Mouse (Mus musculus): ENCODE data around the gene Gm6526. TPM values are rescaled to one million over a fixed set of nuclear protein-coding genes. Genes with fewer than 3 reads are reported as not detected.

The Gm6526 gene
- 0.22 TPM for polyA plus RNA-seq (2017; shearing (Covaris generic))

DNA sequence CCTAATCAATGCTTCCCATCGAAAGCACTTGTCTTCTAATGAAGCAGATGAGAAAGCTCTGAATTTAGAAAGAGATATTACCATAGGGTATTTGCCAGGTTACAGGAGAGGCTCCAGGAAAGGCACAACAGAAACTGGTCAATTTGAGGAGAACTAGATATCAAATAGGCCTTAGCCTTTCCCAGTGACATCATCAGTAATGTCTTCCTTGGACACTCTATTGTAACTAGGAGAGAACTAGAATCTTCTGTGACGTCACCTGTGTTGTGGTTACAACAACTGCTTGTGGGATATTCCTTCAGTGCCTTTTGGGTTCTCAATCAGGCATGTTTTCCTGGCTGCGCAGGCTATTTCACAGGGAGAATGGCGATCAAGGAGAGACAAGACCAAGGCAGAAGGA lies at the start of gene Gm6526:
Gm6526 (plus strand) TSS at position 301 of the 400 bp plus-strand sequence.

DNA sequence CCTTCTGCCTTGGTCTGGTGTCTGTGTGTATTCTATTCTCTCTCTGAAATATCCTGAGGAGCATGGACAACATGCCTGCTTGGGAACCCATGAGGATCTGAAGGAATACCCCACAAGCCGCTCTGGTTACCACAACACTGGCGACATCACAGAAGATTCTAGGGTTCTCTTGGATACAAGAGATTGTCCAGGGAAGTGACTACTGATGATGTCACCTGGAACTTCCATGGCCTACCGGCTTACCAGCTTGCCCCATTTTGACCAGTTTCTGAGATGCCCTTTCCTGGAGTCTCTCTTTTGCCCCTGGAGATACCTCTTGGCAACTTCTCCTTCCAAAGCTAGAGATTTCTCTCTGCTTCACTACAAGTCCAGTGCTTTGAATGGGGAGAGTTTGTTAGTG lies 20.3 kb upstream of the Gm6526 start, which contains the start of gene Gm16506:
Gm16506 (minus strand) TSS at position 101 of the 400 bp plus-strand sequence.

DNA sequence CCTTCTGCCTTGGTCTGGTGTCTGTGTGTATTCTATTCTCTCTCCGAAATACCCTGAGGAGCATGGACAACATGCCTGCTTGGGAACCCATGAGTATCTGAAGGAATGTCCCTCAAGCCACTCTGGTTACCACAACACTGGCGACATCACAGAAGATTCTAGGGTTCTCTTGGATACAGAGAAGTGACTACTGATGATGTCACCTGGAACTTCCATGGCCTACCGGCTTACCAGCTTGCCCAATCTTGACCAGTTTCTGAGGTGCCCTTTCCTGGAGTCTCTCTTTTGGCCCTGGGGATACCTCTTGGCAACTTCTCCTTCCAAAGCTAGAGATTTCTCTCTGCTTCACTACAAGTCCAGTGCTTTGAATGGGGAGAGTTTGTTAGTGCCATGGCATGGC lies 37.0 kb downstream of the Gm6526 start, which contains the start of gene Gm8180:
Gm8180 (minus strand) TSS at position 101 of the 400 bp plus-strand sequence.

Other genes starting within 250 kb of the Gm6526 start
- not detected for gene Gm5799, start 204.3 kb upstream of the Gm6526 start, polyA plus RNA-seq (2017; shearing (Covaris generic))
- not detected for gene Gm17654, start 168.7 kb upstream of the Gm6526 start, polyA plus RNA-seq (2017; shearing (Covaris generic))
- not detected for gene Gm10375, start 139.9 kb upstream of the Gm6526 start, polyA plus RNA-seq (2017; shearing (Covaris generic))
- gene Gm8165, start 70.7 kb upstream of the Gm6526 start, polyA plus RNA-seq (2017; shearing (Covaris generic)) = not detected
- 1.3 TPM for gene Gm7324, start 50.0 kb upstream of the Gm6526 start, polyA plus RNA-seq (2017; shearing (Covaris generic))
- not detected for gene Gm16506, start 20.4 kb upstream of the Gm6526 start, polyA plus RNA-seq (2017; shearing (Covaris generic))
- not detected for gene Gm8180, start 36.9 kb downstream of the Gm6526 start, polyA plus RNA-seq (2017; shearing (Covaris generic))
- not detected for gene Ear1, start 127.7 kb downstream of the Gm6526 start, polyA plus RNA-seq (2017; shearing (Covaris generic))
- not detected for gene Ear10, start 175.7 kb downstream of the Gm6526 start, polyA plus RNA-seq (2017; shearing (Covaris generic))
- gene Gm8113, start 177.5 kb downstream of the Gm6526 start, polyA plus RNA-seq (2017; shearing (Covaris generic)) = not detected
- gene Ang5, start 209.2 kb downstream of the Gm6526 start, polyA plus RNA-seq (2017; shearing (Covaris generic)) = not detected